Comparison of ENCODE assay signal across 9 mouse cellular contexts in genomic region chr4:133390585-133390984, GRCm38 (mm10). TPM values are rescaled to one million over a fixed set of nuclear protein-coding genes. Genes with fewer than 3 reads are reported as not detected.
DNase-seq lines count a peak whose midpoint lies in the region; ATAC-seq and TF ChIP-seq lines count a peak whose summit lies in the region.
"Had no signal": no experiment of that assay in that cellular context is flagged by ENCODE, and none has a peak within 500 bp of the region (broad histone marks: within the 10 kb centered on the region; RNA-seq: fewer than 3 reads in every experiment).

No protein-coding gene starts in this region.

- no peak for ATAC-seq in intestine, embryonic 15.5 days
- ATAC-seq in intestine, postnatal 0 days: no peak
- ATAC-seq in embryonic facial prominence, embryonic 14.5 days (ENCODE audit: low read depth): no peak
- ATAC-seq in liver, postnatal 0 days: no peak

- H3K36me3 ChIP-seq in intestine, embryonic 15.5 days: no peaks in the 10 kb centered on the region
- H3K36me3 ChIP-seq in intestine, postnatal 0 days (ENCODE audit: control insufficient read depth, insufficient read depth): no peaks in the 10 kb centered on the region
- no peaks in the 10 kb centered on the region for H3K36me3 ChIP-seq in embryonic facial prominence, embryonic 14.5 days (ENCODE audit: control insufficient read depth, insufficient read depth, low read length)
- H3K36me3 ChIP-seq in liver, postnatal 0 days (replicated peaks; ENCODE audit: insufficient read depth, low read length): no peaks in the 10 kb centered on the region; the same call in 1 of the 2 replicates
- H3K36me3 ChIP-seq: hindbrain, embryonic 15.5 days had no signal

- DNase-seq in R1 (ENCODE audit: low read depth, low spot score): peak; percentile 53
- no peak for DNase-seq in embryonic facial prominence, embryonic 14.5 days (ENCODE audit: low spot score)
- no peak for DNase-seq in liver, postnatal 0 days
- DNase-seq in cerebellum, postnatal 10 days: no peak
- DNase-seq in Muller cell, postnatal 12 days (ENCODE audit: inconsistent ontology term): no peak
- no peak for DNase-seq in embryo, embryonic 10 days (ENCODE audit: low spot score)

- H3K4me2 ChIP-seq in intestine, embryonic 15.5 days (replicated peaks): no peak overlapping the region
- no peak overlapping the region for H3K4me2 ChIP-seq in intestine, postnatal 0 days (replicated peaks; ENCODE audit: low read depth)
- H3K4me2 ChIP-seq in embryonic facial prominence, embryonic 14.5 days (ENCODE audit: low read depth, low read length): no peak overlapping the region
- peak overlapping the region; percentile 5; the same call in 1 of the 2 replicates for H3K4me2 ChIP-seq in liver, postnatal 0 days (ENCODE audit: low read depth, low read length)
- H3K4me2 ChIP-seq: hindbrain, embryonic 15.5 days had no signal

- H3K4me1 ChIP-seq in intestine, embryonic 15.5 days (replicated peaks): peaks cover 52% of the 10 kb centered on the region
- peaks cover 3% of the 10 kb centered on the region; the same call in 1 of the 2 replicates for H3K4me1 ChIP-seq in intestine, postnatal 0 days (replicated peaks; ENCODE audit: control insufficient read depth, insufficient read depth, low read length)
- peaks cover 26% of the 10 kb centered on the region for H3K4me1 ChIP-seq in embryonic facial prominence, embryonic 14.5 days (ENCODE audit: control insufficient read depth, insufficient read depth, low read length)
- peaks cover 51% of the 10 kb centered on the region for H3K4me1 ChIP-seq in liver, postnatal 0 days (ENCODE audit: insufficient read depth)

- H3K9ac ChIP-seq in intestine, embryonic 15.5 days: peak overlapping the region; percentile 10; the same call in 1 of the 2 replicates
- H3K9ac ChIP-seq in intestine, postnatal 0 days (ENCODE audit: low read depth, low read length): no peak overlapping the region
- no peak overlapping the region for H3K9ac ChIP-seq in embryonic facial prominence, embryonic 14.5 days (ENCODE audit: low read depth, low read length)
- H3K9ac ChIP-seq in liver, postnatal 0 days (replicated peaks): no peak overlapping the region
- H3K9ac ChIP-seq: hindbrain, embryonic 15.5 days had no signal

- no peak overlapping the region for H3K4me3 ChIP-seq in intestine, embryonic 15.5 days (replicated peaks)
- H3K4me3 ChIP-seq in intestine, postnatal 0 days (ENCODE audit: low read depth, low read length): no peak overlapping the region
- H3K4me3 ChIP-seq in embryonic facial prominence, embryonic 14.5 days (ENCODE audit: low read depth, low read length): no peak overlapping the region
- 0 out of 2 replicates have a peak overlapping the region, but pooled peaks have one; percentile 13 for H3K4me3 ChIP-seq in liver, postnatal 0 days (ENCODE audit: low read depth, low read length)
- H3K4me3 ChIP-seq: hindbrain, embryonic 15.5 days had no signal

- WGBS in intestine, embryonic 15.5 days: 88% methylated on average over 6 of the region's 6 CpGs
- 89% methylated on average over 6 of the region's 6 CpGs for WGBS in intestine, postnatal 0 days
- WGBS in embryonic facial prominence, embryonic 14.5 days: 81% methylated on average over 6 of the region's 6 CpGs
- 62% methylated on average over 6 of the region's 6 CpGs for WGBS in liver, postnatal 0 days (ENCODE audit: insufficient replicate concordance)

- H3K27ac ChIP-seq in intestine, embryonic 15.5 days: no peak overlapping the region
- no peak overlapping the region for H3K27ac ChIP-seq in intestine, postnatal 0 days (ENCODE audit: low read depth, low read length)
- H3K27ac ChIP-seq in embryonic facial prominence, embryonic 14.5 days (replicated peaks; ENCODE audit: low read depth, low read length): peak overlapping the region; percentile 72; the same call in 1 of the 2 replicates
- peak overlapping the region; percentile 77 for H3K27ac ChIP-seq in liver, postnatal 0 days (ENCODE audit: low read depth)
- H3K27ac ChIP-seq: hindbrain, embryonic 15.5 days had no signal

- no peaks in the 10 kb centered on the region for H3K27me3 ChIP-seq in intestine, embryonic 15.5 days (replicated peaks)
- no peaks in the 10 kb centered on the region for H3K27me3 ChIP-seq in intestine, postnatal 0 days (replicated peaks; ENCODE audit: control insufficient read depth, insufficient read depth, low read length)
- H3K27me3 ChIP-seq in embryonic facial prominence, embryonic 14.5 days (replicated peaks; ENCODE audit: control insufficient read depth, insufficient read depth, low read length): no peaks in the 10 kb centered on the region
- H3K27me3 ChIP-seq in liver, postnatal 0 days (ENCODE audit: insufficient read depth, low read length): no peaks in the 10 kb centered on the region
- H3K27me3 ChIP-seq: hindbrain, embryonic 15.5 days had no signal

- H3K9me3 ChIP-seq in intestine, embryonic 15.5 days: no peaks in the 10 kb centered on the region
- H3K9me3 ChIP-seq in intestine, postnatal 0 days (ENCODE audit: control insufficient read depth): no peaks in the 10 kb centered on the region
- no peaks in the 10 kb centered on the region for H3K9me3 ChIP-seq in embryonic facial prominence, embryonic 14.5 days (ENCODE audit: control insufficient read depth, low read length)
- H3K9me3 ChIP-seq in liver, postnatal 0 days (ENCODE audit: low read length): no peaks in the 10 kb centered on the region
- H3K9me3 ChIP-seq: hindbrain, embryonic 15.5 days had no signal

- no peak for TF ChIP-seq CTCF in intestine, postnatal 0 days (IDR thresholded peaks at IDR 0.05; ENCODE audit: low read depth)
- no peak for TF ChIP-seq CTCF in liver, postnatal 0 days (IDR thresholded peaks at IDR 0.05; ENCODE audit: low read depth)

- TF ChIP-seq EP300 in liver, postnatal 0 days (IDR thresholded peaks at IDR 0.05; ENCODE audit: low read depth): no peak

RNA-seq across cellular contexts. Expression of gene Slc9a1, which starts 21.1 kb away (rescaled TPM):
- 8.5 and 9.3 TPM in 2 replicates for polyA plus RNA-seq in intestine, embryonic 15.5 days (2015; fragmentation: Nextera tagmentation; extraction: Ambion mirVana)
- 5.7 and 6.1 TPM in 2 replicates for polyA plus RNA-seq in intestine, postnatal 0 days (2015; fragmentation: Nextera tagmentation; extraction: Ambion mirVana)
- 9.2 and 11.0 TPM in 2 replicates for polyA plus RNA-seq in embryonic facial prominence, embryonic 14.5 days (2014; fragmentation: Nextera tagmentation; extraction: Ambion mirVana)
- polyA plus RNA-seq in liver, postnatal 0 days (2015; fragmentation: Nextera tagmentation; extraction: Ambion mirVana): 1.8 TPM in 2 replicates

RNA-seq across cellular contexts. Expression of gene Wdtc1, which starts 37.3 kb away (rescaled TPM):
- 13.9 and 17.0 TPM in 2 replicates for polyA plus RNA-seq in intestine, embryonic 15.5 days (2015; fragmentation: Nextera tagmentation; extraction: Ambion mirVana)
- 7.2 and 8.2 TPM in 2 replicates for polyA plus RNA-seq in intestine, postnatal 0 days (2015; fragmentation: Nextera tagmentation; extraction: Ambion mirVana)
- polyA plus RNA-seq in embryonic facial prominence, embryonic 14.5 days (2014; fragmentation: Nextera tagmentation; extraction: Ambion mirVana): 17.4 and 17.6 TPM in 2 replicates
- polyA plus RNA-seq in liver, postnatal 0 days (2015; fragmentation: Nextera tagmentation; extraction: Ambion mirVana): 5.3 and 5.5 TPM in 2 replicates

Comparison
In these comparisons a context has a peak if more than half of its experiments do, and no peak if none do; other contexts are left out.
1. H3K27ac ChIP-seq: peak in embryonic facial prominence, embryonic 14.5 days (single experiment) and liver, postnatal 0 days (single experiment); none in intestine, embryonic 15.5 days (single experiment) and intestine, postnatal 0 days (single experiment).